Mouse (Mus musculus) E14TG2a.4 (cell line): Measurements from ENCODE around the gene Angptl8.
"Not testable (repeated sequence)": the region's sequence is repeated elsewhere in the genome, so short reads cannot be mapped to it uniquely, and the experiment has no call there.

Experiments used
- H3K27me3 ChIP-seq: 2 replicates; pipeline ENCODE4 v1.6.1; 2014; ENCODE audit warnings: low read length, control low read depth; ENCODE audit not compliant: insufficient read depth
- H3K36me3 ChIP-seq: 2 replicates; pipeline ENCODE4 v1.6.1; 2014; ENCODE audit warnings: low read length, control low read depth; ENCODE audit not compliant: insufficient read depth
- H3K4me1 ChIP-seq: replicated peaks from 2 replicates; pipeline ENCODE4 v1.6.1; 2014; ENCODE audit warnings: low read depth, low read length, control low read depth
- H3K4me3 ChIP-seq: replicated peaks from 2 replicates; pipeline ENCODE4 v1.5.1; 2014; ENCODE audit warnings: mild to moderate bottlenecking, low read length
- H3K9me3 ChIP-seq: 2 replicates; pipeline ENCODE4 v1.6.1; 2014; ENCODE audit warnings: low read length, control low read depth
- CTCF ChIP-seq: conservative IDR thresholded peaks from 2 replicates; pipeline ENCODE4 v1.5.1; 2014; ENCODE audit warnings: low read length
- NANOG ChIP-seq: IDR thresholded peaks from 2 replicates; pipeline ENCODE4 v1.6.1; 2014; ENCODE audit warnings: borderline replicate concordance, low read length, mixed read lengths
- POU5F1 ChIP-seq: IDR thresholded peaks from 2 replicates; pipeline ENCODE4 v1.6.1; 2014; ENCODE audit warnings: low read length, borderline replicate concordance

Angptl8 gene

DNA sequence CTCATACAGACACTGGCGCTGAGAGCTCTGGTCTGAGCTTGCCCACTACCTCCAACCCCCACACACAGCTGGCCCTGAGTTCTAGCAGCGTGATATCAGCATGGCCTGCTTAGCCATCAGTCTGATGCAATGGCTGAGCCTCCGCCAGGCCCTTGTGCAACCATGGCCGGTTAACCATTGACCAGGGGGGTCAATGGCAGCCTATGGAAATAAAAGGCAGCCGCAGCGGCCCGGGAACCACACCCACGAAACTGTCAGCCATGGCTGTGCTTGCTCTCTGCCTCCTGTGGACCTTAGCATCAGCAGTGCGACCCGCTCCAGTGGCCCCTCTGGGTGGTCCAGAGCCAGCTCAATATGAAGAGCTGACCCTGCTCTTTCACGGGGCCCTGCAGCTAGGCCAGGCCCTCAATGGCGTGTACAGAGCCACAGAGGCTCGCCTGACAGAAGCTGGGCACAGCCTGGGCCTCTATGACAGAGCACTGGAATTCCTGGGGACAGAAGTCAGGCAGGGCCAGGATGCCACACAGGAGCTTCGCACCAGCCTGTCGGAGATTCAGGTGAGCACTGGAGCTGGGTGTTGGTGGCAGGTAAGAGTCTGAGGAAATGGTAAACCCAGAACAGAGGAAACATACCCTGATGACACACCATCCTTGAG is at the start of gene Angptl8:
Angptl8 (plus strand) TSS at position 253 of the 655 bp plus-strand sequence.
- no peaks in the 10 kb centered on the region for H3K27me3 ChIP-seq
- TF ChIP-seq POU5F1 (no peak), CTCF (no peak), NANOG (no peak)
- H3K4me1 ChIP-seq, result peaks cover 94% of the 10 kb centered on the region
- peak within 1 kb of the TSS; percentile 26 for H3K4me3 ChIP-seq
- peaks cover 99% of the 10 kb centered on the region for H3K36me3 ChIP-seq
- no peaks in the 10 kb centered on the region for H3K9me3 ChIP-seq

DNA sequence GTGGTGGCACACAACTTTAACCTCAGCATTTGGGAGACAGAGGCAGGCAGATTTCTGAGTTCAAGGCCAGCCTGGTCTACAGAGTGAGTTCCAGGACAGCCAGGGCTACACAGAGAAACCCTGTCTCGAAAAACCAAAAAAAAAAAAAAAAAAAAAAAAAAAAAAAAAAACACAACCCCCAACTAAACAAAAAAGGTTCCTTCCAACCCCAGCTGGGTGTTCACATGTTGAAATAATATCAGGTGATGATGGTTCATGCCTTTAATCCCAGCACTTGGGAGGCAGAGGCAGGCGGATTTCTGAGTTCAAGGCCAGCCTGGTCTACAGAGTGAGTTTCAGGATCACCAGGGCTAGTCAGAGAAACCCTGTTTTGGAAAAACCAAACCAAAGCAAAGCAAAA is 49.0 kb upstream of the Angptl8 start:
- Histone ChIP-seq H3K4me1 (peaks cover 93% of the 10 kb centered on the region), H3K36me3 (peaks cover 92% of the 10 kb centered on the region)
- H3K27me3 ChIP-seq, H3K4me3 ChIP-seq, H3K9me3 ChIP-seq: not testable (repeated sequence)

DNA sequence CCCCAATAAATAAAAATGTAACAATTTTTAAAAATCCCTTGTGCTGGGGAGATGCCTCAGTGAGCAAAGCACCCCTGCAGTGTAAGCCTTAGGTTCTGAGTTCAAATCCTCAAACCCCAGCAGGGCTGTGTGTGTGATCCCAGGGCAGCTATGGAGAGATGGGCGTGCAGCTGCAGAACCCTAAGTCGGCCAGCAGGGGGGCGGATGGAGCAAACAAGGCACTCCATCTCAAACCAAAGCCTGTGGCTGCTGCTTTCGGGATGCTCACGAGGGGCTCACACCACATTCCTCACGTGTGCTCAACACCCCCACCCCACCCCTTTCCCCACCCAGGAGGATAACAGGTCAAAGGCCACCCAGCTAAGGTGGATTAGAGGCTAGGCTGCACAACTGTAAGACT is 48.4 kb upstream of the Angptl8 start:
- peaks cover 92% of the 10 kb centered on the region for H3K36me3 ChIP-seq
- peak overlapping the region; percentile 50 for H3K4me3 ChIP-seq
- no peak for TF ChIP-seq NANOG
- no peak for TF ChIP-seq POU5F1
- peak; percentile 79 for TF ChIP-seq CTCF
- peaks cover 93% of the 10 kb centered on the region for H3K4me1 ChIP-seq
- no peaks in the 10 kb centered on the region for H3K9me3 ChIP-seq
- no peaks in the 10 kb centered on the region for H3K27me3 ChIP-seq

DNA sequence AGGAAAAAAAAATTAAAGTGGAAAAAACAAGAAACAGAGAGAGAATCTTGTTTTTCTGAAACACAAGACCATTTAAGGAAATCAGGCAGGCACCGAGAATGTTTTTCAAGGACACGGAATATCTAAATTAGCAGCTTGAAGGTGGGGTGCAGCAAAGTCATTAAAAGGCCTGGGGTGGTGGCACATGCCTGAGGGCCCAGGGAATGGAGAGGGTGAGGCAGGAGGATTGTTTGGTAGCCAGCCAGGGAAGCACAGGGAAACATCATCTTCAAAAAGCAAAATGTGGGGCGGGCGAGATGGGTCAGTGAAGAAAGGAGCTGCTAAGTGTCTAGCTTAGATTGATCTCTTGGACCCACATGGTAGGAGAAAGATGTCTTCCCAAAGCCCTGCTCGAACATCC is 47.7 kb upstream of the Angptl8 start:
- Histone ChIP-seq H3K9me3 (no peaks in the 10 kb centered on the region), H3K4me3 (peak overlapping the region; percentile 50), H3K36me3 (peaks cover 93% of the 10 kb centered on the region), H3K4me1 (peaks cover 93% of the 10 kb centered on the region), H3K27me3 (no peaks in the 10 kb centered on the region)
- no peak for TF ChIP-seq NANOG
- no peak for TF ChIP-seq CTCF
- no peak for TF ChIP-seq POU5F1

DNA sequence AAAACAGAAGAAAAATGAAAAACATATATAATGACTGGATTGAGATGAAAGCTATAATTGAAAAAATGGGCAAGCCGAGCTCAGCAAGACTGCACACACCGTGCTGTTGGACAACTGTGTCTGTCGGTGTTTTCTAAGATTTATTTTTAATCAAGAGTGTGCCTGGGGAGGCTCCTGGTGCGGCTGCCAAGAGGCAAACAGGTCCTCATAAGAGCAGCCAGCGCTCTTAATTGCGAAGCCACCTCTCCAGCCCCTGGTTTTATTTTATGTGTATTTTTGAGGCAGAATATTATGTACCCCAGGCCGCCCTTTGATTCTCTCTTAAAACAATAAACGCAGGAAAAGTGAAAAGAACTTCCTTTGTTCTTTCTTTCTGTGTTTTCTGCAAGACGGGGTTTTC is 47.1 kb upstream of the Angptl8 start:
- Histone ChIP-seq H3K4me3 (peak overlapping the region; percentile 50), H3K27me3 (no peaks in the 10 kb centered on the region), H3K36me3 (peaks cover 94% of the 10 kb centered on the region), H3K9me3 (no peaks in the 10 kb centered on the region), H3K4me1 (peaks cover 96% of the 10 kb centered on the region)
- TF ChIP-seq NANOG (no peak), CTCF (no peak), POU5F1 (no peak)

DNA sequence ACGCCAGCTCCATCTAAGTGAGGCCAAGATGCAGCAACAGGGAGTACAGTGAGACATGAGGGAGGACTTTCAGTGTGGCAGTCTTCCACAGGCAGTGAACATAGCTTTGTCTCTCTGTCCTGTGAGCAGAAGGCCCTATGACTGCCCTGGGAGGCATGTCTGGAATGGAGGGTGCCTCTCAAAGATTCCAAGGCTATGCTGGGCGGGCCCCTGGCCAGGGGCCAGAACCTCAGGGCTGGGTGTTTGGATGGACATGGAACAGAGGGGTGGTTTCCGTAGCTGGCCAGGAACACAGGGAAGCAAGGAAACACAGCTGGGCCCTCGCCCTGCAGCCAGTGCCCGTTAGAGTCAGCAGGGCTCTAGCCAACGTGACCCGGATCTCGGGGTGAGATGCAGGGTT is 43.4 kb upstream of the Angptl8 start:
- Histone ChIP-seq H3K4me1 (peaks cover 96% of the 10 kb centered on the region), H3K27me3 (no peaks in the 10 kb centered on the region)
- TF ChIP-seq POU5F1 (no peak), NANOG (no peak), CTCF (no peak)

DNA sequence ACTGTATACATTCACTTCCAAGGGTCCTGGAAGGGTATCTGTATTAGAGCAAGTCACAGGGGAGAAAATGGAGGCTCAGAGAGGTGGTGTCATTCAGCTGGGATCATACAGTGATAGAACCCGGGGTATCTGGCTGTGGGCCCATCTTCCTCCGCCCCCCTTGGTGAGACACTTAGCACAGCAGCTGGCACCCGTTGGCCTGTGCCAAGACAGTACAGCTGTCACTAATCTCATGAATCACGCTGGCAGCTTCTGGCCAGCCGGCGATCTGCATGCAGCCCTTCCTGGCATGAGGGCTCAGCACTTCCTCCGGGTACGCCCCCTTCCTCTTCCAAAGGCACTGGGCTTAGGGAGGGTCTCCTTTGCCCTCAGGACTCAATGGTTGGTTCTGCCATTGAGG is 42.7 kb upstream of the Angptl8 start:
- H3K36me3 ChIP-seq, result peaks cover 98% of the 10 kb centered on the region
- TF ChIP-seq POU5F1, result no peak
- no peak for TF ChIP-seq NANOG
- TF ChIP-seq CTCF, result no peak
- no peaks in the 10 kb centered on the region for H3K9me3 ChIP-seq
- H3K4me3 ChIP-seq, result peak overlapping the region; percentile 39; the same call in 1 of the 2 replicates
- no peaks in the 10 kb centered on the region for H3K27me3 ChIP-seq
- H3K4me1 ChIP-seq, result peaks cover 97% of the 10 kb centered on the region

More for the DNA sequence above, 43.4 kb upstream of the Angptl8 start:
- Histone ChIP-seq H3K4me3 (0 out of 2 replicates have a peak overlapping the region, but pooled peaks have one; percentile 29), H3K36me3 (peaks cover 95% of the 10 kb centered on the region), H3K9me3 (no peaks in the 10 kb centered on the region)

DNA sequence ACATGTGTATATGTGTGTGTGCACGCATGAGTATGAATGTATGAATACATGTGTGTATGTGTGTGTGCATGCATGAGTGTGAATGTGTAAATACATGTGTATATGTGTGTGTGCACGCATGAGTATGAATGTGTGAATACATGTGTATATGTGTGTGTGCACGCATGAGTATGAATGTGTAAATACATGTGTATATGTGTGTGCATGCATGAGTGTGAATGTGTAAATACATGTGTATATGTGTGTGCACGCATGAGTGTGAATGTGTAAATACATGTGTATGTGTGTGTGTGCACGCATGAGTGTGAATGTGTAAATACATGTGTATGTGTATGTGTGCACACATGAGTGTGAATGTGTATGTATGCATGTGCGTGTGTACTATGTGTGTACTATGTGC is 41.8 kb upstream of the Angptl8 start:
- H3K9me3 ChIP-seq, H3K27me3 ChIP-seq, H3K4me3 ChIP-seq: not testable (repeated sequence)
- Histone ChIP-seq H3K36me3 (peaks cover 89% of the 10 kb centered on the region), H3K4me1 (peaks cover 88% of the 10 kb centered on the region)

DNA sequence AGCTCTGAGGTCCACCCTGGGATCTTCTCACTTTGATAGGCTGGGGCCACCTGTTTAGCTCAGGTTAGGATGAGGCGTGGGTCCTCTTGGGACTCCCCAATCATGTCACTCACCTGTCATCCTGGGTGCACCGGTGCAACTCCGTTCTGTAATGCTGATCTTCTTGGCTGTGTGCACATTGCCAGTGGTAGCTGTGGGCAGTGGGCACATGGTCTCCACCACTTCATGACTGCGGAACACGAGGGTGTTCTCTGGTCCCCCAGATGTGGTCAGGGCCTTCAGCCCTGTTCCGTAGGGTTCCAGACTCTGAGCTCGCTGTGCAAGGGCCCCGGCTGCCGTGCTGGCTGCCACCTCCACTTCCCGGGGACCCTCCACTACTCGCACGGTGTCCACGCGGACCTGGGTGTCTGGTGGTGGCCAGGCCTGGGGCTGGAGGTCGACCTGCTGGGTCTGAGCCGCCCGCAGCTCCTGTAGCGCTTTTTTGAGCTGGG is 40.9 kb upstream of the Angptl8 start:
- peak overlapping the region; percentile 97 for H3K4me3 ChIP-seq
- peaks cover 82% of the 10 kb centered on the region for H3K36me3 ChIP-seq
- H3K4me1 ChIP-seq, result peaks cover 87% of the 10 kb centered on the region
- TF ChIP-seq NANOG, result no peak
- no peak for TF ChIP-seq POU5F1
- no peak for TF ChIP-seq CTCF
- no peaks in the 10 kb centered on the region for H3K27me3 ChIP-seq
- no peaks in the 10 kb centered on the region for H3K9me3 ChIP-seq
